Mouse (Mus musculus) c-Kit-positive CD71-positive TER-119-negative erythroid progenitor cells, embryonic 14.5 days (primary cell): Measurements from ENCODE around the gene Ano6.

Source experiments
- DNase-seq: peaks from one replicate; pipeline ENCODE4 v3.0.0-alpha.2; 2013; ENCODE audit warnings: low read depth

Ano6 gene

DNA sequence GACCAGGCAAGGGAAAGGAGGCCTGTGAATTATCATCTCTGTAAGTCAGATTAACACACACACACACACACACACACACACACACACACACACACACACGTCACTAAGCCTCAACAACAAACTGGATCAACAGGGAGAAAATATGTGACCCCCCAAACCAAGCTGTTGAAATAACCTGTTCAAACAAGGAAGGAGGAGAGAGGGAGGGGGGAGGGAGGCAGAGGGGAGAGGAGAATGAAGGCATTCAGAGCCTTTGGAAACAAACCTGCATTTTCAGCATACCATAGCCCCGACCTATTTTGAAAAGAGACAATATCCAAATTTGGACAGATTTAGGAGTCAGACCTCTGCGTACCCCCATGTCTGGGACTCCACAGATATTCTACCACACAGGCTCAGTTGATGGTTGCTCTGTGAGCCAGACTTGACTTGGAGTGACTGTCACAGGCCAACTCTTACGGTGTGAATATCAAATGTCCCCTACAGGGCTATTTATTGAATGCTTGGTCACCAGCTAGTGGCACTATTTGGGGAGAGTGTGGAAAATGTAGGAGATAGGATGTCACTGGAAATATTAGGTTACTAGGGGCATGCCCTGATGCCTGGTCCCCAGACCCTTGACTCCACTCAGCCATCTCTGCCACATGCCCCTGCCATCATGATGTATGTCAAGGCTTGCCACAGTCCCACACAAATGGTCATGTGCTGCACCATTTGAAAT lies 185.7 kb downstream of the Ano6 start:
- DNase-seq, result no peak

DNA sequence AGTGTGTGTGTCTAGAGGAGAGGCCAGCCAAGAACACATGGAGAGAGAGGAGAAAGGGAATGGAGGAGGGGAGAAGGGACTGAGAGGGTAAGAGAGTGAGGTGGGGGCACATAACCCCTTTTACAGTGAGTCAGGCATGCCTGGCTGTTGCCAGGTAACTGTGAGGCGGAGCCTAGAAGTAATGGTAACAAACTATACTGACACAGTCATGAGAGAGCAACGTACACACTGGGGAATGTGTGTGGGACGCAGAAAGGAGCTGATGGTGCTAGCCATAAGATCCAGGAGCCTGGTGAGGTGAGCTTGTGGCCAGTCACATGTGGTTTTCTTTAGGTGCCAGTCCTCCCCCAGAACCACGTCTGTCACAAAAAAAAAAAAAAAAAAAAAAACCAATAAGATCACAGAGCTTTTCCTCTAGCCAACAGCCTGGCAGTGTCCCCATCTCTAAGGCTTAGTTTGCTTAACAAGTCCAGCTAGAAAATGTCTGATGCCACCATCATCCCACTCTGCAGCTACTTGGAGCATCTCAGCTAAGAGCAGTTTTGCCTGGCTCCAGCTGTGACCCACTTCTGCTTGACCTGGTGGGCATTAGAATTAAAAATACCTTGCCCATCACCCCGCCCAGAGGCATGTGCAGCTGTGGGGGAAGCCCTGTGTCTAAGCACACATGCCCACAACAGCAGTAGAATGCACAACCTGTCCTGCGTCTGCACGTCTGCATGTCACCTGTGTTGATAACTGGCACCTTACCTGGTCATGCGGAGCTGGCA lies 186.7 kb downstream of the Ano6 start:
- no peak for DNase-seq

DNA sequence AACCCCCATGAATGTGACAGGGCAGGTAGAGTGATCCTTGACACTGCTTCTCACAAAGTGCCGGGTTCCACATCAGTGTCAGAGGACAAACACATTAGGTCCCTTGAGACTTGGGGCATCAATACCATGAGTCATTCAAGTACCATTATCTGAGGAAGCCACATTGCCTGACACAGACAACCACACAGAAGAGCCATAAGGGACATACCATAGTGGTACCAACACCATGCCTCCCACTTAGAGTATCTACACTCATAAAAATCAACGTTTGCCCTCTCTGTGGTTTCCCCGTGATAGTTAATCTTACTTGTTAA lies 187.3 kb downstream of the Ano6 start:
- DNase-seq, result no peak

DNA sequence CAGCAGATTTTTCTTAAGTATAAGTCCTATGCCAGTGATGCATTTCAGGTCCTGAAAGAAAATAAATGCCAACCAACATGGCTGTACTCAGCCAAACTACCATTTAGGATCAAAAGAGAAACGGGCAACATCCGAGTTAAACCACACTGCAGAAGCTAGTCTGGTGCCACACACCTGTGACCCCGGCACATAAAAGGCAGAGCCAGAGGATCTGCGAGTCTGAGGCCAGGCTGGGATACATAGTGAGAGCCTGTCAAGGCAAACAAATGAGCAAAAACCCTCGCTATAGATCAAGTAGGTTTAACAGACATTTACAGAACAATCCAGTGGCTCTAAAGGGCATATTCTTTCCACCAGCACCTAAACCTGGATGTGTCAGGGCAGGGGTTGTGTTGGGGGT lies 190.0 kb downstream of the Ano6 start:
- no peak for DNase-seq

DNA sequence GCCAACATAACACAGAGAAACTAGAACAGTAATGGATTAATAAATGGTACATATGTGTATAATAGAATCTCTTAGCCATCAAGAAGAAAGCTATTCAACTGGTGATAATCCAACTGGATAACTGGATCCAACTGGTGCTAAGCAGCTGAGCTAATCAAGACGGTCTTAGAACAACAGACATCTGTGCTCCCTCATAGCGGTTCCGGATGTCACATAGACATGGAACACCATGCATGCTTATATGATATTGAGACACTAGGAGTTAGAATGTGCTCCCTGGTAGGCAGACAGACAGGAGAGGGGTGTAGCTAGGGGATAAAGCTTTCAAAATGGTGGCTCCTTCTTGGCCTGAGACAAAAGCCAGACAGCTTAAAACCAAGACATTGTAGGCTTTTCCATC lies 197.3 kb downstream of the Ano6 start:
- no peak for DNase-seq

DNA sequence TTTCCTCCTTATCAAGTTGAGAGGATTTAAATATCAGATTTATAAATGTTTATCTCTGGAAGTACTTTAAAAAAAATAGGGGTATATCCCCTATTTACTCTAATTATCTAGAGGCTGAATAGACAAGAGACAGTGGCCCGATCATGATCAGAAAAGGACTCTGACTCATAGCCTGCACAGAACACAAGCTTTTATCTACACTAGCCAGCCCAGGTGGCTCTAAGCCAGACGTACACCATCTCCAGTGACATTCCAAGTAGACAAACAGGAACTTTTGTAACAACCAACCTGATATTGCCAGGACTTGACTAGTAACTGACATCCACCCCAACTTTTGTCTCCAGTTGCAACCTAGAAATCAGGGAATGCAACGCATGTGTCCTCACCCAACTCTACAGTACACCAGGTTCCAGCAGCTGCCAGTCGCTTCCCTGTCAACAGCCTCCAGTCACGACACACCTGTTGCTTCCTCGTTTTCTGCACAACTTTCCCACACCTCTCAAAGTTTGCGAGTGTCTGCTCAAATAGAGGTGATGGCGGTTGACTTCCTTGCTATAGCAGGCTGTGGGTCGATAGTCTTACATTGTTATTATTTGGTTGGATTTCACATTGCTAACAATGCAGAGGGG lies 199.0 kb downstream of the Ano6 start:
- no peak for DNase-seq

DNA sequence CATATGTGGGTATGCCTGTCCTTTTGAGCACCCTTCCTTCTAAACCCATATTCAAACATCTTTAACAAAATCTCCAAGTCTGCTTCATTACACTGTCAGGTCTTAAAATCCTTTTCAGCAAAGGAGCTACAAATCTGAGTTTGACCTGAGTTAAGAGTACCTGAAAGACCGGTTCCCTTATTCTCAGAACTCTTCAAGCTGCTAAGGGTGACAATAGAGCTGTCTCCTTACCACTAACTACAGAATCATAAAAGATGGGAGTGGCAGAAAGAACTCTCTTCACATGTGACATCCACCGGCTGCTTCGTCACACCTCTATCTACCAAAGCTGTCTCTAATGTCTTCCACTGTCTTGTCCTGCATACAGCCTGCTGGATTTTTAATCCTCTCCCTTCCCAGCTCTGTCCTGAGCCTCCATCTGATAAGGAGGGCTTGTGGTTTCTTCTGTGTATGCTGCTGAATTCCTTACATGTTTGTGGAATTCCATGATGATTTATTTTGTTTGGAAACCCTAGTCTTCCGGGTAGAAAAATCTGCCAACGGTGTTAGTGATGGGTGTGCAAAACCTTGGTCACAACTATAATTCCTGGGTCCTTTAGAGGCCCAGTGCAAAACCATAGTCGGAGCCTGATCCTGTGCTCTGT lies 212.4 kb downstream of the Ano6 start:
- no peak for DNase-seq

DNA sequence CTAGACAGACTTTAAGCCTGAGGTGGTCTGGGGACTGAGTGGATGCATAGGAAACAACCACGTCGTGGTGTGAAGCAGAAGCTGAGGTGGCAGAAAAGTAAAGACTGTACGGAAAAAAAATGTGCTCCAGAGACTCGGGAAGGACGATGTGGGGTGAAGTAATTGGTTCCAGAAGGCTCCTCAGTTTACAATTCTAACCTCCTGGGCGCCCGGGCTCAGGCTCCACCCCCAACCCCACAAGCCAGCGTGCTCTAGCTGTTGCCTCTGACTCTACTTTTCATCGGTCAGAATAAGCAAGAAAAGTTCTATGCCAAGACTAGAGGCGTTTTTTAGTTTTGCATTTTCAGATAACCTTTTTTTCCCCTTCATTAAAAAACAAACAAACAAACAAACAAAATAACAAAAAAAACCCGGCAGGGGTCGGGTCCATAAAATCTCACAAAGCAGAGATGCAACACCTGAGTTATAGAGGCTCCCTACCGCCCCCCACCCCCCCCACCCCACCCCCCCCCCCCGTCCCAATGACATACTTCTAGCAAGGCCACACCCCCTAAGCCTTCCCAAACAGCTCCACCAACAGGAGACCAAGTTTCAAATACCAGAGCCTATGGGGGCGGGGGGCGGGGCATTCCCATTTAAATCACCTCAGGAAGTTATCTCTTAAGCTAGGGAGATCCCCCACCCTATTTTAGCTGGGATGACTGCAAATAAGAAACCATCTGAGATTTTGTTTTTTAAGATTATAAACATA lies 221.2 kb downstream of the Ano6 start:
- no peak for DNase-seq

DNA sequence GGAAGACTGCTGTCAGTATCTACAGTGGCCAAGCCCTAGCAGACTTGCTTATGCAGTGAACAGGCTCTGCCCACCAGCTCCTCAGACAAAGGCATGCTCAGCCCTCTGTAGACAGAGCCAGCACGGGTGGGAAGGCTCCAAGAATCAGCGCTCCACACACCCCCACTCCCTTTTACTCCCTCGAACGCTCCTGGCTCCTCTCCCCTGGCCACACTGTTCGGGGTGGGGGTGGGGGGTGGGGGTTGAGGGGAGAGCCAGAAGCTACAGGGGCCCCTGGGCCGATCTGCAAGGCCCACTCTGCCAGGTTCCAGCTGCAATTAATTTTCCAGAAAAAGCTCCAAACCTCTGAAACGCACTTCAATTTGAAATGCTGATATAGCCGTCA lies 221.7 kb downstream of the Ano6 start:
- no peak for DNase-seq

DNA sequence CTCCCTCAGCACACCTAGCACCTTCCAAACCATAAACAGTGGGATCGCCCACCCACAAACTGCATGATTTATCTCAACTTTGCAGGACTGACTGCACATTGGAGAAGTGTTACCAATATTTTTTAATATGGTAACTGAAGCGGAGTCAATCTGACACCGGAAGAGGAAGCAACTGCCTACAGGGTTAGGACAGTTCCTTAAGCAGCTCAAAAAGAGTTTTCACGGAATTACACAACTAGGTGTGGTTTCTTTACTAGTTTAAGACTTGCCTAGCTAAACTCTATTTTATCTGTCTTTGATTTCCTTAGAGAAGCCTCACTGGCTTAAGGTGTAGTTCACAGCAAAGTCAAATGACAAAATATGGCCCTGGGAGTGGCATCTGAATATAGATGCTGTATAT lies 223.9 kb downstream of the Ano6 start:
- no peak for DNase-seq

DNA sequence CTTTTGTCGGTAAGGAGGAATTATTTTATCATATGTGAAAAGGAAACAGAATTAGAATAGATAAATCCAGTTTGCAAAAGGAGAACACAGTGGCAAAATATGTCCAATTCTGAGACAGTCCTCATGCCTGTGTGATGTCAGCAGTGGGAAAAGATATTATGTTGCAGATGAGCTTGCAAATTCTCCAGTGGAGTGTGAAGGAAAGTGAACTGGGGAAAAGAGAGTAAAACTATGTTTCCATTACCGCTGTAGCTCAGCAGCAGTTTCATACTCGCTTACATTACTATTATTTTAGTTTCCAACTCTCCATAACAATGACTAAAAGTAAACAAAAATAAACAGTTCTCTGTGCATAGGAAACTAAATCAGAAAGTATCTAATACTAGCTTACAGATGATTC lies 229.8 kb downstream of the Ano6 start:
- DNase-seq, result no peak

DNA sequence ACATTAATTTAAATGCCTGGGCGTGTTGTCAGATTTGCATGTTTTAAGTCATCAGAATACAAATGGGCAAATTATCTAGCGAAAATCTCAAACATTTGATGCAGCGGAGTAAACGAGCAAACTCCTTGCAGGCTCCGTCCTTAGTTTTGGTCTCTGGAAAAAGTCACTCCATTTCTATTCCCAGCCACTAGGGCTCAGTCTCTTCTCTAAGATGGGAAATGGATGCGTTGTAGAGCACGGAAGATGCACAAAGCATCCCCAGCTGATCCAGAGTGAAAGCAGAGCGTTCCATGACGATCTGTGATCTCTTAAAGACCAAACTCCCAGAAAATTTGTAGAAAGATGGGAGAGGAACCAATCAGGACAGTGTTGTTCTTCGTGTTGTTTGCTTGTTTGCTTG lies 230.9 kb downstream of the Ano6 start:
- DNase-seq, result no peak
